Mouse (Mus musculus) thymus, adult 2 months (tissue): Measurements from ENCODE around the gene Irf6.

Experiments
- CTCF ChIP-seq: fragments of 200-500 bp; IDR thresholded peaks from 2 replicates; pipeline ENCODE4 v1.5.1; 2012; ENCODE audit warnings: mild to moderate bottlenecking, control low read depth, low read length, moderate library complexity, borderline replicate concordance; ENCODE audit not compliant: control insufficient read depth, poor library complexity, insufficient read depth; ENCODE audit errors: extremely low read depth
- POLR2A ChIP-seq: fragments of 200-500 bp; IDR thresholded peaks from 2 replicates; pipeline ENCODE4 v1.6.1; 2012; ENCODE audit warnings: mild to moderate bottlenecking, low read length, control low read depth, moderate library complexity; ENCODE audit not compliant: control insufficient read depth, poor library complexity, insufficient read depth; ENCODE audit errors: extremely low read depth

GRCm38 (mm10) chr1:193201383-193201778, 48.5 kb downstream of the Irf6 start, which contains the start of gene Traf3ip3:
- TF ChIP-seq POLR2A (peak; percentile 75; the same call in 1 of the 2 replicates), CTCF (no peak)
